Mouse (Mus musculus) left cerebral cortex, adult 2 months (tissue): ENCODE results near the gene Elovl5. TPM values are rescaled to one million over a fixed set of nuclear protein-coding genes. Genes with fewer than 3 reads are reported as not detected.

Source experiments
- DNase-seq, 2 experiments: peaks; one replicate each; pipeline ENCODE4 v3.0.0; 2021 to 2022; ENCODE audit warnings: low spot score in 2 of 2, mixed read lengths in 1 of 2; ENCODE audit errors: extremely low spot score in 1 of 2
- H3K27ac ChIP-seq: fragments of 200-600 bp; 2 replicates; pipeline ENCODE4 v1.8.1; 2022
- H3K4me3 ChIP-seq: fragments of 200-600 bp; 2 replicates; pipeline ENCODE4 v1.8.1; 2022
- CTCF ChIP-seq: fragments of 200-600 bp; IDR thresholded peaks from 2 replicates; pipeline ENCODE4 v1.8.1; 2022; ENCODE audit warnings: antibody characterized with exemption, mild to moderate bottlenecking, moderate library complexity
- intact Hi-C: fragments of 180-260 bp; cut with DNase I; formaldehyde crosslinking; loops from one replicate; pipeline ENCODE4 v1.15.1; 2025
- total RNA-seq, 2 experiments: library from RNA; stranded (reverse); gene quantifications; 2 replicates each; pipeline ENCODE4 v1.2.3; 2021

Gene Elovl5
- total RNA-seq, 2 experiments from 2014 or later, result 60.4 to 62.7 TPM

GRCm38 (mm10) chr9:78009382-78009781 is 92.2 kb downstream of the Elovl5 start:
- Histone ChIP-seq H3K27ac (no peak overlapping the region), H3K4me3 (no peak overlapping the region)
- no peak for TF ChIP-seq CTCF
- no peak for DNase-seq
- intact Hi-C loops, result no loop called here

GRCm38 (mm10) chr9:78010187-78010586 is 93.0 kb downstream of the Elovl5 start:
- TF ChIP-seq CTCF, result no peak
- DNase-seq, result no peak
- H3K27ac ChIP-seq, result no peak overlapping the region
- no peak overlapping the region for H3K4me3 ChIP-seq
- intact Hi-C loops, result no loop called here

GRCm38 (mm10) chr9:78010707-78011106 is 93.5 kb downstream of the Elovl5 start:
- DNase-seq, result no peak
- TF ChIP-seq CTCF, result no peak
- H3K27ac ChIP-seq, result no peak overlapping the region
- no peak overlapping the region for H3K4me3 ChIP-seq
- intact Hi-C loops, result no loop called here

- intact Hi-C loops, result no loop called here
- DNase-seq, result no peak
- no peak overlapping the region for H3K27ac ChIP-seq
- H3K4me3 ChIP-seq, result no peak overlapping the region
- TF ChIP-seq CTCF, result no peak
These were observed 94.9 kb downstream of the Elovl5 start for GRCm38 (mm10) chr9:78012066-78012465.

- Histone ChIP-seq H3K27ac (no peak overlapping the region), H3K4me3 (no peak overlapping the region)
- TF ChIP-seq CTCF, result no peak
- no peak for DNase-seq
- intact Hi-C loops, result no loop called here
These were observed 95.5 kb downstream of the Elovl5 start for GRCm38 (mm10) chr9:78012681-78013080.

- intact Hi-C loops, result no loop called here
- peak; percentile 36 for TF ChIP-seq CTCF
- Histone ChIP-seq H3K27ac (no peak overlapping the region), H3K4me3 (no peak overlapping the region)
- DNase-seq, result no peak
These were observed 96.6 kb downstream of the Elovl5 start for GRCm38 (mm10) chr9:78013813-78014212.

- H3K27ac ChIP-seq, result no peak overlapping the region
- no peak for DNase-seq
- intact Hi-C loops, result no loop called here
- H3K4me3 ChIP-seq, result no peak overlapping the region
- no peak for TF ChIP-seq CTCF
These were observed 98.7 kb downstream of the Elovl5 start for GRCm38 (mm10) chr9:78015816-78016215.

- no peak for TF ChIP-seq CTCF
- intact Hi-C loops, result no loop called here
- Histone ChIP-seq H3K27ac (no peak overlapping the region), H3K4me3 (no peak overlapping the region)
- DNase-seq, result no peak
These were observed 99.1 kb downstream of the Elovl5 start for GRCm38 (mm10) chr9:78016288-78016687.

- no peak overlapping the region for H3K27ac ChIP-seq
- H3K4me3 ChIP-seq, result no peak overlapping the region
- intact Hi-C loops, result loop anchor here (10.0 kb wide), 1 partner anchor 366 kb away; no protein-coding TSS in a partner anchor
- no peak for TF ChIP-seq CTCF
- DNase-seq, result no peak
These were observed 104.1 kb downstream of the Elovl5 start for GRCm38 (mm10) chr9:78021256-78021655.

- intact Hi-C loops, result loop anchor here (10.0 kb wide), 1 partner anchor 368 kb away; no protein-coding TSS in a partner anchor
- no peak for TF ChIP-seq CTCF
- H3K4me3 ChIP-seq, result no peak overlapping the region
- DNase-seq, result no peak
- H3K27ac ChIP-seq, result no peak overlapping the region
These were observed 105.2 kb downstream of the Elovl5 start for GRCm38 (mm10) chr9:78022187-78022945.

GRCm38 (mm10) chr9:78024823-78025222 is 107.7 kb downstream of the Elovl5 start:
- intact Hi-C loops, result loop anchor here (1.0 to 10.0 kb wide), 2 partner anchors 219 to 370 kb away; no protein-coding TSS in a partner anchor
- Histone ChIP-seq H3K4me3 (no peak overlapping the region), H3K27ac (no peak overlapping the region)
- DNase-seq, result peak; percentile 42 to 69
- TF ChIP-seq CTCF, result peak; percentile 92

- no peak for DNase-seq
- Histone ChIP-seq H3K27ac (no peak overlapping the region), H3K4me3 (no peak overlapping the region)
- intact Hi-C loops, result loop anchor here (10.0 kb wide), 1 partner anchor 372 kb away; no protein-coding TSS in a partner anchor
- TF ChIP-seq CTCF, result no peak
These were observed 109.9 kb downstream of the Elovl5 start for GRCm38 (mm10) chr9:78027099-78027498.
